Comparison of ENCODE assay signal across 10 mouse cellular contexts in the genomic region with DNA sequence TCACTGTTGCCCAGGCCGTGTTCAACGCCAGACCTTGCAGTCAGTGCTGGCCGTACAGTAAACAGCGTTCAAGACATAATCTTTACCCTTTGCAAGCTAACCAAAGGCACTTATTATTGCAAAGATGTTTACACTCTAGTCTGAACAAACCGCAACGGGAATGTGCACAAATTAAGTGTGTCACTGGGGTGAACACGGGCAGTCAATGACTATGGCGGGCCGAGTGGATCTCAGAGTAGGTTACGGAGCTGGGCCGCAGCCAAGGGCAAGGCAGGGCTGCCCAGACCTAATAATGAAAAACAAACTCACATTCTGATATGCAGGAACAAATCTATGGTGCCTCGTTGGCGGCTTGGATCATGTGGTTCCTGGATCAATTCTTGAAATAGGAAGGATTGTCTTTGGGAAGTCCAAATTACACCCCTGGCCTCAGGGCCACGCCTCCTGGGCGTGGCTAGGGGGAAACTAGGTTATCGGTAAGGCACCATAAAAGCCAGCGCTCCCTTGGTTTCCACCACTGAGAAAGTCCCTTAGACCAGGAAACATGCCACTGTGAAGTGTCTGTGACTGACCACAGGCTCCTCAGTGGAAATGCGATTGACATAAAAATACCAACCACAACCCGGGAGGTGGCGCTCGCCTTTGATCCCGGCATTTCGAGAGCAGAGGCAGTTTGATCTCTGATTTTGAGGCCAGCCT. TPM values are rescaled to one million over a fixed set of nuclear protein-coding genes. Genes with fewer than 3 reads are reported as not detected.
A peak's percentile ranks its signal among the peaks of the same experiment; 100 is the strongest.
DNase-seq lines count a peak whose midpoint lies in the region; ATAC-seq and TF ChIP-seq lines count a peak whose summit lies in the region.
"Had no signal": no experiment of that assay in that cellular context is flagged by ENCODE, and none has a peak within 500 bp of the region (broad histone marks: within the 10 kb centered on the region; RNA-seq: fewer than 3 reads in every experiment).

No protein-coding gene starts in this region.

- H3K36me3 ChIP-seq in forebrain, embryonic 10.5 days (replicated peaks), result no peaks in the 10 kb centered on the region
- H3K36me3 ChIP-seq in forebrain, postnatal 0 days (ENCODE audit: insufficient read depth), result no peaks in the 10 kb centered on the region
- no peaks in the 10 kb centered on the region for H3K36me3 ChIP-seq in ES-E14 (ENCODE audit: control insufficient read depth, insufficient read depth, low read length, poor library complexity, severe bottlenecking)
- H3K36me3 ChIP-seq in lung, postnatal 0 days (ENCODE audit: insufficient read depth, low read length), result no peaks in the 10 kb centered on the region
- no peaks in the 10 kb centered on the region for H3K36me3 ChIP-seq in forebrain, embryonic 13.5 days (ENCODE audit: poor library complexity, severe bottlenecking)

- TF ChIP-seq EP300 in lung, postnatal 0 days (IDR thresholded peaks at IDR 0.05), result no peak

- WGBS in forebrain, embryonic 10.5 days, result 61% methylated on average over 23 of the region's 23 CpGs
- WGBS in forebrain, postnatal 0 days, result 46% methylated on average over 23 of the region's 23 CpGs
- WGBS in lung, postnatal 0 days, result 35% methylated on average over 23 of the region's 23 CpGs
- WGBS in forebrain, embryonic 13.5 days, result 55% methylated on average over 23 of the region's 23 CpGs

- H3K4me1 ChIP-seq in forebrain, embryonic 10.5 days, result peaks cover 11% of the 10 kb centered on the region
- H3K4me1 ChIP-seq in forebrain, postnatal 0 days (ENCODE audit: insufficient read depth), result no peaks in the 10 kb centered on the region
- H3K4me1 ChIP-seq in ES-E14 (ENCODE audit: control insufficient read depth in 2 of 2, insufficient read depth in 2 of 2, low read length in 2 of 2, poor library complexity in 1 of 2), result peaks cover 11 to 15% of the 10 kb centered on the region in 2 experiments; a peak in 3 of 4 replicates
- peaks cover 3% of the 10 kb centered on the region; the same call in 1 of the 2 replicates for H3K4me1 ChIP-seq in lung, postnatal 0 days (ENCODE audit: insufficient read depth, low read depth, low read length)
- no peaks in the 10 kb centered on the region for H3K4me1 ChIP-seq in forebrain, embryonic 13.5 days

- intact Hi-C loops in heart, postnatal 10 days (cut with DNase I), result no loop called here

- no peak overlapping the region for H3K4me3 ChIP-seq in forebrain, embryonic 10.5 days
- H3K4me3 ChIP-seq in forebrain, postnatal 0 days (ENCODE audit: low read depth, low read length), result no peak overlapping the region
- peak overlapping the region in 1 of 2 experiments; percentile 22; a peak in 1 of 4 replicates for H3K4me3 ChIP-seq in ES-E14 (ENCODE audit: insufficient read depth in 1 of 2, low read depth in 1 of 2, low read length in 2 of 2, poor library complexity in 1 of 2, severe bottlenecking in 1 of 2)
- H3K4me3 ChIP-seq in lung, postnatal 0 days (ENCODE audit: low read depth, low read length), result no peak overlapping the region
- H3K4me3 ChIP-seq in forebrain, embryonic 13.5 days, result no peak overlapping the region

- in situ Hi-C loops in ES-E14 (cut with MboI; ENCODE audit: low sequenced_read_pairs in 2 of 2, unreplicated experiment in 2 of 2), result no loop called here

- no peak overlapping the region for H3K4me2 ChIP-seq in forebrain, postnatal 0 days (ENCODE audit: low read depth)
- 0 out of 2 replicates have a peak overlapping the region, but pooled peaks have one; percentile 22 for H3K4me2 ChIP-seq in lung, postnatal 0 days (replicated peaks; ENCODE audit: low read depth, low read length)
- no peak overlapping the region for H3K4me2 ChIP-seq in forebrain, embryonic 13.5 days

- H3K27me3 ChIP-seq in forebrain, embryonic 10.5 days (ENCODE audit: poor library complexity, severe bottlenecking), result peaks cover 10% of the 10 kb centered on the region; the same call in 1 of the 2 replicates
- H3K27me3 ChIP-seq in forebrain, postnatal 0 days (ENCODE audit: insufficient read depth, low read length), result no peaks in the 10 kb centered on the region
- H3K27me3 ChIP-seq in lung, postnatal 0 days (replicated peaks; ENCODE audit: insufficient read depth, low read length), result no peaks in the 10 kb centered on the region
- no peaks in the 10 kb centered on the region for H3K27me3 ChIP-seq in forebrain, embryonic 13.5 days

- no peaks in the 10 kb centered on the region for H3K9me3 ChIP-seq in forebrain, embryonic 10.5 days
- no peaks in the 10 kb centered on the region for H3K9me3 ChIP-seq in forebrain, postnatal 0 days (ENCODE audit: low read length)
- H3K9me3 ChIP-seq in ES-E14 (ENCODE audit: control insufficient read depth, insufficient read depth, low read depth, low read length), result no peaks in the 10 kb centered on the region
- no peaks in the 10 kb centered on the region for H3K9me3 ChIP-seq in lung, postnatal 0 days (ENCODE audit: low read length)
- no peaks in the 10 kb centered on the region for H3K9me3 ChIP-seq in forebrain, embryonic 13.5 days (replicated peaks)

- ATAC-seq in forebrain, postnatal 0 days, result no peak
- ATAC-seq in lung, postnatal 0 days, result peak; percentile 60
- ATAC-seq in forebrain, embryonic 13.5 days, result no peak

- TF ChIP-seq CTCF in forebrain, postnatal 0 days (IDR thresholded peaks at IDR 0.05; ENCODE audit: low read depth), result no peak
- TF ChIP-seq CTCF in lung, postnatal 0 days (IDR thresholded peaks at IDR 0.05), result peak; percentile 47

- no peak overlapping the region for H3K9ac ChIP-seq in forebrain, postnatal 0 days
- no peak overlapping the region for H3K9ac ChIP-seq in ES-E14 (ENCODE audit: insufficient read depth, low read depth, low read length, poor library complexity, severe bottlenecking)
- no peak overlapping the region for H3K9ac ChIP-seq in lung, postnatal 0 days (replicated peaks; ENCODE audit: low read depth)
- H3K9ac ChIP-seq in forebrain, embryonic 13.5 days, result no peak overlapping the region

- peak overlapping the region; percentile 9; the same call in 1 of the 2 replicates for H3K27ac ChIP-seq in forebrain, embryonic 10.5 days
- H3K27ac ChIP-seq in forebrain, postnatal 0 days (ENCODE audit: low read depth, low read length), result no peak overlapping the region
- no peak overlapping the region for H3K27ac ChIP-seq in ES-E14 (ENCODE audit: insufficient read depth, low read depth, low read length, poor library complexity, severe bottlenecking)
- no peak overlapping the region for H3K27ac ChIP-seq in lung, postnatal 0 days (ENCODE audit: low read length)
- H3K27ac ChIP-seq in forebrain, embryonic 13.5 days, result no peak overlapping the region

- no peak for DNase-seq in forebrain, embryonic 10.5 days (ENCODE audit: extremely low spot score, low spot score)
- no peak for DNase-seq in forebrain, postnatal 0 days
- DNase-seq in ES-E14 (ENCODE audit: low read depth, low spot score), result no peak
- peak; percentile 23 to 57 for DNase-seq in heart, postnatal 10 days
- DNase-seq in lung, postnatal 0 days (ENCODE audit: low spot score), result peak; percentile 60
- DNase-seq in right cerebral cortex, postnatal 4 days, result no peak
- DNase-seq in adrenal gland, postnatal 4 days (ENCODE audit: low spot score in 2 of 2), result no peak
- DNase-seq: cerebellum, adult 8-10 months had no signal

TF ChIP-seq in ES-E14, 5 proteins besides CTCF, POLR2A, EP300 and RAD21:
- TF ChIP-seq HCFC1 (IDR thresholded peaks at IDR 0.05; ENCODE audit: borderline replicate concordance, insufficient read depth, low read length) (no peak), ZC3H11A (IDR thresholded peaks at IDR 0.05; ENCODE audit: borderline replicate concordance, low read depth, low read length) (no peak), MAFK (IDR thresholded peaks at IDR 0.05; ENCODE audit: insufficient read depth, low read depth, low read length) (no peak), CHD2 (IDR thresholded peaks at IDR 0.05; ENCODE audit: low read depth, low read length) (no peak), ZNF384 (IDR thresholded peaks at IDR 0.05; ENCODE audit: low read depth, low read length) (0 out of 2 replicates have a peak, but pooled peaks have one; percentile 2)

RNA-seq across cellular contexts. Expression of a gene that starts 13.2 kb away (rescaled TPM):
- 16.2 and 18.8 TPM in 2 replicates for polyA plus RNA-seq in forebrain, embryonic 10.5 days (2016; fragmentation: Nextera tagmentation; extraction: Ambion mirVana)
- total RNA-seq in forebrain, postnatal 0 days (2014; rRNA removed), result 129 and 201 TPM in 2 replicates
- 318 and 358 TPM in 2 replicates for polyA plus RNA-seq in forebrain, postnatal 0 days (2015; fragmentation: Nextera tagmentation; extraction: Ambion mirVana)
- total RNA-seq in ES-E14 (2012; rRNA removed), result 97.5 and 145 TPM in 2 replicates
- 1,000 to 10,000 TPM; 7,205 to 8,003 TPM for total RNA-seq in heart, postnatal 10 days (2021)
- polyA plus RNA-seq in lung, postnatal 0 days (2015; fragmentation: Nextera tagmentation; extraction: Ambion mirVana), result 88.3 and 112 TPM in 2 replicates
- polyA plus RNA-seq in forebrain, embryonic 13.5 days (2015; fragmentation: Nextera tagmentation; extraction: Ambion mirVana), result 46.8 and 49.5 TPM in 2 replicates
- total RNA-seq in adrenal gland, postnatal 4 days (2021), result 10 to 100 TPM; 27.0 to 37.9 TPM
- total RNA-seq: hematopoietic stem cell, adult 5-6 weeks had no signal

RNA-seq across cellular contexts. Expression of a gene that starts 13.3 kb away (rescaled TPM):
- polyA plus RNA-seq in forebrain, embryonic 10.5 days (2016; fragmentation: Nextera tagmentation; extraction: Ambion mirVana), result not detected in 2 replicates
- 1.1 and 1.8 TPM in 2 replicates for total RNA-seq in forebrain, postnatal 0 days (2014; rRNA removed)
- polyA plus RNA-seq in forebrain, postnatal 0 days (2015; fragmentation: Nextera tagmentation; extraction: Ambion mirVana), result 1.0 and 1.2 TPM in 2 replicates
- total RNA-seq in ES-E14 (2012; rRNA removed), result 0.49 TPM in 1 of 2 replicates, not detected in the other
- 1 to 10 TPM in 1 of 2 experiments, not detected in 1; 1.1 TPM for total RNA-seq in heart, postnatal 10 days (2021)
- 0.25 and 0.50 TPM in 2 replicates for polyA plus RNA-seq in lung, postnatal 0 days (2015; fragmentation: Nextera tagmentation; extraction: Ambion mirVana)
- 0.72 TPM in 1 of 2 replicates, not detected in the other for polyA plus RNA-seq in forebrain, embryonic 13.5 days (2015; fragmentation: Nextera tagmentation; extraction: Ambion mirVana)
- total RNA-seq in adrenal gland, postnatal 4 days (2021), result not detected
- total RNA-seq: hematopoietic stem cell, adult 5-6 weeks had no signal

RNA-seq across cellular contexts. Expression of a gene that starts 16.2 kb away (rescaled TPM):
- 53.3 and 63.2 TPM in 2 replicates for polyA plus RNA-seq in forebrain, embryonic 10.5 days (2016; fragmentation: Nextera tagmentation; extraction: Ambion mirVana)
- total RNA-seq in forebrain, postnatal 0 days (2014; rRNA removed), result 12.7 and 14.0 TPM in 2 replicates
- 22.5 and 24.2 TPM in 2 replicates for polyA plus RNA-seq in forebrain, postnatal 0 days (2015; fragmentation: Nextera tagmentation; extraction: Ambion mirVana)
- 4.6 and 8.0 TPM in 2 replicates for total RNA-seq in ES-E14 (2012; rRNA removed)
- 1 to 10 TPM; 3.0 to 3.1 TPM for total RNA-seq in heart, postnatal 10 days (2021)
- 24.7 and 26.6 TPM in 2 replicates for polyA plus RNA-seq in lung, postnatal 0 days (2015; fragmentation: Nextera tagmentation; extraction: Ambion mirVana)
- polyA plus RNA-seq in forebrain, embryonic 13.5 days (2015; fragmentation: Nextera tagmentation; extraction: Ambion mirVana), result 101 and 107 TPM in 2 replicates
- total RNA-seq in adrenal gland, postnatal 4 days (2021), result 1 to 10 TPM; 2.5 to 4.2 TPM
- total RNA-seq: hematopoietic stem cell, adult 5-6 weeks had no signal

Comparison
In these comparisons a context has a peak if more than half of its experiments do, and no peak if none do; other contexts are left out.
1. DNase-seq: peak in heart, postnatal 10 days (2 of 2) and lung, postnatal 0 days (single experiment); none in forebrain, embryonic 10.5 days (single experiment), forebrain, postnatal 0 days (single experiment), ES-E14 (single experiment), right cerebral cortex, postnatal 4 days (single experiment) and adrenal gland, postnatal 4 days (0 of 2).
2. RNA of a gene that starts 13.2 kb away (total RNA-seq): 7,205 to 8,003 TPM in heart, postnatal 10 days; 97.5 to 145 TPM in ES-E14, 129 to 201 TPM in forebrain, postnatal 0 days and 27.0 to 37.9 TPM in adrenal gland, postnatal 4 days; every median in the first group is over 10 times any median in the second.